Mouse (Mus musculus) cerebellum, postnatal 4 days (tissue): Measurements from ENCODE around the gene Vmn1r193.
"Not testable (repeated sequence)": the region's sequence is repeated elsewhere in the genome, so short reads cannot be mapped to it uniquely, and the experiment has no call there.

Experiments used
- DNase-seq, 2 experiments: peaks; one replicate each; pipeline ENCODE4 v3.0.0; 2022; ENCODE audit warnings: low spot score in 2 of 2, mixed read lengths in 1 of 2

The Vmn1r193 gene

DNA sequence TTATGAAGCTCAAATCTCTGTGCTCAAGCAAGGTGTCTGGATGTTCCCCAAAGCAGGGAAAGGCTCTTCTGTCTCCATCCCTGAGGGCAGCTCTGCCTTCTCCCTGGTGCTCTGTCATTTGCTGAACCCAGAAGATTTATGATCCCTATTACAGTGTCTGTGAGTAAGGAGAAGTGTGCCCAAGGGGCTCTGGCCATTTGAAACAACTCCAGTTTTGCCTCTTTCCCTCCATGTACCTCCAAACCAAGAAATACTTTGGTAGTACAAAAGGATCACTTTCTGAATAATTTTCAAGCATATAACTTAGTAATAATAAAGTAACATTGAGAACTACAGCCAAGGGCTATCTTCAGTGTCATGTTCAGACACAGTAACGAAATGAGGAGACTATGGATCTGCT, at the start of gene Vmn1r193:
Gene Vmn1r193, minus strand, starts transcription at position 101 of the 400 bp plus-strand sequence.
- DNase-seq: not testable (repeated sequence)

DNA sequence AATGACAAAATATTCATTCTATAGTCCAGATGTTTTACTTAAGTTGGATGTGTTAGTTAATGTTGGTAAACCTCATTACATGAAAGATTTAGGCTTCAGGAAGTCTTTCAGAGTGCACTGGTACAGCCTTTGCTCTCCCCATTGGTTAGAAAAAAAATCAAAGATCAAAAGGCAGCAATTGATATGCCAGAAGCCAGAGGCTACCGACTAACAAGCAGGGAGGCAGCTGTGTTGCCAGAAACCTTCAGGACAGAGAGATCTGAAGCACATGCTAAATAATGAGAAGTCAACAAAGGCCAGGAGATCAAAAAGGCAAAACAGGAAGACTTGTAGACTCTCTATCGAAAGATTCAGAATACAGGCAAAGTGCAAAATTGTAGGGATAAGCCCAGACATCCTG, 48.8 kb upstream of the Vmn1r193 start:
- no peak for DNase-seq

DNA sequence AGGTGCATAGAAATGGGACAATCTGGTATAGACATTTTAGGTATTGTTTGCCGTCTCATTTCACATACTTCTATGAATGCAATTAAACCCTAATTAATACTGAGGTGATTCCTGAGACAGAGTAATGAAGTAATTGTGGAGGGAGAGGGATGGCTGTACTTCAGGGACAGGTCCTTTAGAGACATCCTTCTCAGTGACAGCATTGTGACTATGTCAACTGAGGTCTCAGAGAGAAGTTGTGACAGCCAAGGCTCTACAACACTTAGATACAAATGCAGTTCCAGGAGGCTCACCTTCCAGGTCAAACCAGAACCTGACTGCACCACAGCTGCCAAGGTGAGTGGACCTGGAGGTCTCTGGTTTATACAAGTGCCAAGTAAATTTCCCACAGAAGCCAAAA, 47.3 kb upstream of the Vmn1r193 start, which contains the start of gene Vmn1r195:
Gene Vmn1r195, plus strand, starts transcription at position 301 of the 400 bp plus-strand sequence.
- not testable (repeated sequence) for DNase-seq

DNA sequence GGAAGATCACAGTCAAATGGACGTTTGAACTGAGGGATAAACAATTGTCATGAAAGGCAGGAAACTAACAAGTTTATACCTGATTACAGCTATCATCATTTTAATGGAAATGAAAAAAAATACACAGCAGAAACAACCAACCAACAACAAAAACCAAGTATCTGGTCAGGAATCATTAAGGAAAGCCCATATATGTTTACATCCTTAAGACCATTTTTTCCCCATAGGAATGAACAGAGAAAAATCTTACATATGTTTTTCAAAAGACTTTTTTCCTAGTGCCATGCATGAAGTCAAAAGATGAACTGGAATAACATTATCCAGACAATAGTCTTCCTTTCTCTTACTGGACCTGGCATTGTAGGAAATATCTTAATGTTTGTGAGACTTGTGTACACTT, 21.0 kb upstream of the Vmn1r193 start, which contains the start of gene Vmn1r194:
Gene Vmn1r194, plus strand, starts transcription at position 301 of the 400 bp plus-strand sequence.
- DNase-seq: no peak

DNA sequence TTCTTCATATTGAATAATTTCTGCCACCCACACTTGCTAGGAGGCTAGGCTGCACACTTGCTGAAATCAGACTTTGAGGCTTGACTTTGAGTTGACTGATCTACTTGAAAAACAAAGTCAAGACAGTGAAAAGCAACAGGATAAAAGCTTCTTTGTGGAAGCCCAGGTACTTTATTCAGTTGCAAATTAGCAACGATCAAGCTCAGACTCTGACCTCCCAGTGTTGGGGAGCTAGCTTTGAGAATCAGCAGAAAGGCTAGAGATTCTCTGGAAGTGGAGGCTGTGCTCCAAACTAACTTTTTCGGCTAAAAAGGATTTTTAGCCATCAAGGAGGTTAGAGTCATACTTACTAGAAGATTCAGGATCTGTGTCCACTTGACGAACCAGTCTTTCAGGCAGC, 30.2 kb downstream of the Vmn1r193 start:
- DNase-seq: not testable (repeated sequence)

DNA sequence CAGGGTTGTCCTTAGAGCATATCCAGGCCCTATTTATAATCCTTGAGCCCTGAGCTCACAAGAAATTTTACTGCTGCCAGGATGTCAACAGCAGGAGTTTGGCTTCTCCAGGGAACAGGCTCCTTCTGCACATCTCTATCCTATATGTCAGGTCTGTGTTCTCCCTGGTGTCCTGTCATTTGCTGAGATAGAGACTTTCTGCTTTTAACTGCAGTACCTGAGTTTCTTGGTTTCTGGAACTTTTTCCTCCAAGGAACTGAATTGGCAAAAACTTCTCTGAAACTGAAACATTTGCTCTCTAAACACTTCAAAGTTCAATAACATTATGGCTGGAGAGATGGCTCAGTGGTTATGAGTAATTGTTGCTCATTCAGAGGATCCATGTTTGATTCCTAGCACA, 31.9 kb downstream of the Vmn1r193 start, which contains the start of gene Vmn1r192:
Gene Vmn1r192, minus strand, starts transcription at position 101 of the 400 bp plus-strand sequence.
- no peak for DNase-seq

DNA sequence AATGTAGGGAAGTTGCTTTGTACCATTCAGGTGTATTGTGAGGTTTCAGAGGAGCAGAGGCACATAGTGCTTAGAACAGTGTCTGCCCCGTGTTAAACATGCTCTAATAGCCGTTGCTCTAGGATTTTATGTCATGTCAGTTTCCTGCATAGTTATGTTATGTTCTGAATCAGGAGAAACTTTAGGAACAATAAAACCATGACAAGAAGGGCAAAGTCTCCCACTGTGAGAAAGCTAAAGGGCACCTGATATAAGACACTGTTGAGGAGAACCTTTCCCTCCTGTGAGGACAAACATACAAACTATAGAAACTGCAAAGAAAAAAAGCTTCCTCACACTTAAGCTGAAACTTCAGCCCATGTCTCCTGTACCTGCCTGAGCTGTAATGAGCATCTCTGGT, 32.6 kb downstream of the Vmn1r193 start:
- no peak for DNase-seq

DNA sequence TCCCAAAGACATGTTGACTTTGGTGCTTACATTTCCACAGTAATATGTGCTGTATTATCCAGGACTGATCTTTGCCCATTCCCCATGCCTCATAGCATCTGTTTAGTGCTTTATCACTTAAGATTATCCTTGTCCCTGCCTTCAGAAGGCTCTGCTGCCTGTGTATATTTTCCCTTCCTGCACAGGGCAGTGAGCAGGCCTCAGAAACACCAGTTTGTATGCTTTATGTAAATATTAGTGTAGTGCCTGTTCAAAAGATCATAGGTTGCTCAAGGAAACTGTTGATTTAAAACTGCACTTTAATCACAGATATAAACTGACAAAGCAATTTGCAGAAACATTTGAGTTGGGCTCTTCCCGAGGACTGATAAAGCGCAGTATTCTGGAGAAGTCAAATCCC, 33.6 kb downstream of the Vmn1r193 start:
- DNase-seq: no peak

DNA sequence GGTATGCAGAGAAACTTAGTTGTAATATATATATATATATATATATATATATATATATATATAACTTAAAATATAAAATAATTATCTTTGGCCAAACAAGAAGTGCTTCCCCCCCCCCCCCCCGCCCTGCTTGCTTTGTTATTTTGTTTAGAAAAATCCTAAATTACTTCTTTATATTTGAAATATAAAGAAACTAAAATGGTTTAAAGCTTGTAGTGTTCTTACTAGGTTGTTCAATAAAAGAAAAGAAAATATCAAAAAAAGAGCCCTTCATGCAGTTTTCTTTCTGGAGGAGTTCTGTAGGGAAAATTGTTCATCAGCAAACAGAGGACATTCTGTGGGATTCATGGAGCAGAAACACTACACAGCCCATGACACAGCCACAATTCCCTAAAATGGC, 39.1 kb downstream of the Vmn1r193 start, which contains the start of gene Vmn1r191:
Gene Vmn1r191, minus strand, starts transcription at position 101 of the 400 bp plus-strand sequence.
- DNase-seq: no peak

DNA sequence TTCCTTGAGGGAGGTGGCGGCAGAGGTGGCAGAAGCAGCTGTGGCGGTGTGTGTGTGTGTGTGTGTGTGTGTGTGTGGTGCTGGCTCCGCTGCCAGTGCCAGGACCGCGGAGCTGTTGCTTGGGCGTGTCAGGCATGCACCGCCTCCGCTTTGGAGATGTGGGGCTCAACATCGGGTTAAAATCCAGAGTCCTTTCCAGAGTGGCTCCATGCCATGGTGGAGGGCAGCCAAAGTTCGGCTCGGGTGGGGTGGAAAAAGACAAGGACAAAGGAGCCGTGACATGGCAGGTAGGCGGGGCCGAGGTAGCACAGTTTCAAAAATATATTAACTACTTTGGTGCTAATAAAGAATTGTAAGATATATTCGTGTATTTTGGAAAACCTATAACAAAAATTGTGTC, 54.5 kb downstream of the Vmn1r193 start:
- no peak for DNase-seq
